Mouse (Mus musculus) heart, adult 2 months (tissue): ENCODE results near the gene Izumo4.

Source experiments
- CTCF ChIP-seq: fragments of 200-600 bp; IDR thresholded peaks from 2 replicates; pipeline ENCODE4 v1.8.1; 2022; ENCODE audit warnings: antibody characterized with exemption, mild to moderate bottlenecking, moderate library complexity
- EP300 ChIP-seq: fragments of 200-500 bp; IDR thresholded peaks from 2 replicates; pipeline ENCODE4 v1.6.1; 2011; ENCODE audit warnings: low read depth, low read length, control low read depth; ENCODE audit not compliant: insufficient read depth
- POLR2A ChIP-seq: fragments of 200-500 bp; IDR thresholded peaks from 2 replicates; pipeline ENCODE4 v1.6.1; 2011; ENCODE audit warnings: mild to moderate bottlenecking, low read depth, low read length, control low read depth; ENCODE audit not compliant: insufficient read depth

DNA sequence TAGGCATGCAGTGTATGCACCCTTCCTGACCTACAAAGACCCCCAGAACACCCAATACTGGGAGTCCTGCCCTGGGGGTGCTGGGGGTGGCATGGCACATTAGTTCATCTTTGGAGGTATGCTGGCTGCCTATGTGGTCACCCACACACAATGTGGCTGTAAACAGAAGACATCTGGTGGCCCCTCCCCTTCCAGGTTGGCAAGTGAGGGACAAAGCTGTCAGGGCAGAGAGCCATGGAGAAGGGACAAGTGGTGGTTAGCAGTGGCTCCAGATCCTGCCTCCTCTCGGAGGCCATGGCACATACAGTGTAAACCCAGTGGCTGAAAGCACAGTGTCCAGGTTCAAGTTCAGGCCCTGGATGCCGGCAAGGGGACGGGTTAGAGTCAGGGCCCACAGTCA lies 15.4 kb upstream of the Izumo4 start:
- TF ChIP-seq CTCF: no peak
- no peak for TF ChIP-seq POLR2A
- TF ChIP-seq EP300: no peak
